Mouse (Mus musculus) neural tube, embryonic 13.5 days (tissue): ENCODE data around the gene Hkdc1. TPM values are rescaled to one million over a fixed set of nuclear protein-coding genes. Genes with fewer than 3 reads are reported as not detected.
"Not testable (repeated sequence)": the region's sequence is repeated elsewhere in the genome, so short reads cannot be mapped to it uniquely, and the experiment has no call there.

Experiments used
- ATAC-seq: fragments of 200-750 bp; cut with Nextera tagmentation; 2 replicates; pipeline ENCODE4 v1.8.0; 2017; ENCODE audit warnings: low read depth, mild to moderate bottlenecking, moderate TSS enrichment, moderate library complexity
- H3K27ac ChIP-seq: fragments of 300-500 bp; sonication (generic); replicated peaks from 2 replicates; pipeline ENCODE4 v1.5.1; 2015; ENCODE audit warnings: moderate library complexity, mild to moderate bottlenecking, inconsistent platforms
- H3K27me3 ChIP-seq: fragments of 300-500 bp; sonication (generic); 2 replicates; pipeline ENCODE4 v1.6.1; 2015; ENCODE audit warnings: mild to moderate bottlenecking, inconsistent platforms
- H3K36me3 ChIP-seq: fragments of 300-500 bp; sonication (generic); 2 replicates; pipeline ENCODE4 v1.6.1; 2015; ENCODE audit warnings: mild to moderate bottlenecking, inconsistent platforms
- H3K4me1 ChIP-seq: fragments of 300-500 bp; sonication (generic); replicated peaks from 2 replicates; pipeline ENCODE4 v1.6.1; 2015; ENCODE audit warnings: inconsistent platforms
- H3K4me2 ChIP-seq: fragments of 300-500 bp; sonication (generic); 2 replicates; pipeline ENCODE4 v1.6.1; 2015; ENCODE audit warnings: inconsistent platforms, mild to moderate bottlenecking, moderate library complexity
- H3K4me3 ChIP-seq: fragments of 300-500 bp; sonication (generic); 2 replicates; pipeline ENCODE4 v1.5.1; 2015; ENCODE audit warnings: mild to moderate bottlenecking, inconsistent platforms
- H3K9ac ChIP-seq: fragments of 300-500 bp; sonication (generic); 2 replicates; pipeline ENCODE4 v1.6.1; 2015; ENCODE audit warnings: moderate library complexity, mild to moderate bottlenecking, inconsistent platforms
- H3K9me3 ChIP-seq: fragments of 300-500 bp; sonication (generic); 2 replicates; pipeline ENCODE4 v1.6.1; 2016; ENCODE audit warnings: inconsistent platforms
- WGBS: fragments of 180-500 bp; shearing (Covaris S2); methylation state at CpG from one replicate; pipeline ENCODE4 v1.1.7; 2015; 5-methylcytosine and 5-hydroxymethylcytosine counted together
- polyA plus RNA-seq: library from polyadenylated mRNA; unstranded; fragments of >200 nt; fragmentation: Nextera tagmentation; extraction: Ambion mirVana; gene quantifications from 2 replicates; pipeline ENCODE4 v1.2.1, GENCODE M21; 2015

Hkdc1 gene
- 0.43 and 0.45 TPM in 2 replicates for polyA plus RNA-seq

- Histone ChIP-seq H3K4me3 (no peak within 1 kb of the TSS), H3K9me3 (no peaks in the 10 kb centered on the region), H3K27me3 (no peaks in the 10 kb centered on the region), H3K4me2 (no peak within 1 kb of the TSS), H3K27ac (no peak within 1 kb of the TSS), H3K9ac (no peak within 1 kb of the TSS), H3K36me3 (no peaks in the 10 kb centered on the region), H3K4me1 (no peaks in the 10 kb centered on the region)
- no peak for ATAC-seq
- 38% methylated on average over 15 of the region's 15 CpGs for WGBS
These were observed at the start of gene Hkdc1 for GRCm38 (mm10) chr10:62422255-62422654. Gene Hkdc1 (minus strand): TSS chr10:62422491.

DNA sequence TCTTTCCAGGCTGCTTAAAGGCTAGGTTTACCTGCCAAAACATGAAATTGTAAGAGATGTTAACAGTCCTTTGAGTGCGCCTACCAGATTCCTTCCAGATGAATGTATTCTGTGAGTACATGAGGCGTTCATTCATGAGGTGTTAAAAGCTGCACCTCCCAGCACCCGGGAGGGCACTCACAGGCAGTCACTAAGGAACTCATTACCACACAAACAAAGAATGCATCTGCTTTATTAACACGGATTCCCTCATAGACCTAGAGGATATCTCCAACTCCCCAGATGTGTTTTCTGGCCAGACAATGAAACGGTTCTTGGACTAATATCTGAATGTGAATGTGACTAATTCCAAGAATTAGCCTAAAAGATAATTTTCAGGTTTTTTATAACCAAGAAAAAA lies 48.8 kb upstream of the Hkdc1 start:
- Histone ChIP-seq H3K27me3 (no peaks in the 10 kb centered on the region), H3K9me3 (no peaks in the 10 kb centered on the region), H3K4me1 (no peaks in the 10 kb centered on the region), H3K36me3 (0 out of 2 replicates have a peak, but pooled peaks cover 3% of the 10 kb centered on the region), H3K27ac (0 out of 2 replicates have a peak overlapping the region, but pooled peaks have one; percentile 29), H3K4me3 (no peak overlapping the region), H3K4me2 (no peak overlapping the region), H3K9ac (no peak overlapping the region)
- WGBS: 42% methylated on average over 5 of the region's 5 CpGs
- peak; percentile 50; the same call in 1 of the 2 replicates for ATAC-seq

- Histone ChIP-seq H3K36me3 (no peaks in the 10 kb centered on the region), H3K4me1 (no peaks in the 10 kb centered on the region), H3K4me3 (no peak overlapping the region), H3K27me3 (no peaks in the 10 kb centered on the region), H3K9ac (no peak overlapping the region), H3K27ac (no peak overlapping the region), H3K4me2 (no peak overlapping the region), H3K9me3 (no peaks in the 10 kb centered on the region)
- no peak for ATAC-seq
- WGBS: 93% methylated on average over 4 of the region's 4 CpGs
These were observed 47.4 kb upstream of the Hkdc1 start for GRCm38 (mm10) chr10:62469736-62470135.

DNA sequence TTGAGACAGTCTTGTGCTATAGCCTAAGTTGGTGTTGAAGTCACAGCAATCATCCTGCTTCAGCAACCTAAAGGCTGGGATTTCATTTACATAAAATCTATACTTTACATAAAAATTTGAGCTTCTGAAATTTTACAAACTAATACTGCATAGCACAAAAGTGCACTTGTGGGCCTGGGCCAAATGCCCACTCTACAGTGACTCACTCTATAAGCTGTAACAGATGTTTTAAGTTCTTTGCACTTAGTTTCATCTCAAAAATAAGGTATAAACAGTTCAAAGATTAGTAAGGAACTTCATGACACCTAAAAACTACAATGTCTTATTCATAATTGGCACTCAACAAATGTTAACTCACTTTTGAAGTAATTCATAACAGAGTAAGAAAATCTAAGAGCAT lies 39.0 kb upstream of the Hkdc1 start:
- H3K36me3 ChIP-seq: peaks cover 62% of the 10 kb centered on the region
- H3K4me2 ChIP-seq: no peak overlapping the region
- no peak overlapping the region for H3K27ac ChIP-seq
- H3K9me3 ChIP-seq: no peaks in the 10 kb centered on the region
- H3K9ac ChIP-seq: no peak overlapping the region
- ATAC-seq: no peak
- H3K4me3 ChIP-seq: no peak overlapping the region
- no peaks in the 10 kb centered on the region for H3K27me3 ChIP-seq
- H3K4me1 ChIP-seq: no peaks in the 10 kb centered on the region

DNA sequence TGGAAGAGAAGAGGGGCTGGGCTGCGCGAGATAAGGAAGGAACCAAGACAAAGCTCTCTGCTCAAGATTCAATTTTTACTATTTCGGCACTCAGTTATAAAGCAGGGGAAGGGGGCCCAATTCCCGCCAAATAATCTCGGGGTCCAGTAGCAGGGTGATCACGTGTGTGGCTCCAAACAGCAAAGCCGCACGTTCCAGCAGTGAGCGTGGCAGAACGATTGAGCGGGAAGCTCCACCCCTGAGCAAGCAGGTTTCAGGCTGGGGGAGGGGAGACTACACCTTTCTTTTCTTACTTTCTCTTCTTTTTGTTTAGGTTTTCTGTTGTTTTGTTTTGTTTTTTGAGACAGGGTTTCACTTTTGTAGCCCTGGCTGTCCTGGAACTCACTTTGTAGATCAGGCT lies 29.7 kb upstream of the Hkdc1 start:
- WGBS: 73% methylated on average over 11 of the region's 11 CpGs
- ATAC-seq, H3K27ac ChIP-seq: not testable (repeated sequence)

GRCm38 (mm10) chr10:62450280-62450640 lies 28.0 kb upstream of the Hkdc1 start:
- 33% methylated on average over 18 of the region's 18 CpGs for WGBS
- peak overlapping the region; percentile 91 for H3K27ac ChIP-seq
- peak; percentile 19 for ATAC-seq

More for the DNA sequence above, 29.7 kb upstream of the Hkdc1 start:
- H3K4me1 ChIP-seq: peaks cover 21% of the 10 kb centered on the region
- not testable (repeated sequence) for H3K27me3 ChIP-seq, H3K9ac ChIP-seq, H3K9me3 ChIP-seq, H3K4me3 ChIP-seq, H3K4me2 ChIP-seq
- H3K36me3 ChIP-seq: peaks cover 27% of the 10 kb centered on the region

GRCm38 (mm10) chr10:62449364-62450279 lies 27.3 kb upstream of the Hkdc1 start, which contains the start of the genes 4930507D05Rik and Supv3l1:
Gene 4930507D05Rik (plus strand): TSS chr10:62449489.
Gene Supv3l1 (minus strand): TSS chr10:62449738.
- Histone ChIP-seq H3K9me3 (no peaks in the 10 kb centered on the region), H3K27me3 (no peaks in the 10 kb centered on the region), H3K27ac (peak within 1 kb of the TSS; percentile 91), H3K9ac (peak within 1 kb of the TSS; percentile 94), H3K4me1 (peaks cover 21% of the 10 kb centered on the region), H3K36me3 (peaks cover 31% of the 10 kb centered on the region), H3K4me3 (peak within 1 kb of the TSS; percentile 99), H3K4me2 (peak within 1 kb of the TSS; percentile 83)
- peak; percentile 92 for ATAC-seq
- WGBS: under 1% methylated on average over 66 of the region's 73 CpGs

More at GRCm38 (mm10) chr10:62450280-62450640, 28.0 kb upstream of the Hkdc1 start:
- Histone ChIP-seq H3K4me2 (peak overlapping the region; percentile 83), H3K4me1 (peaks cover 21% of the 10 kb centered on the region), H3K36me3 (peaks cover 28% of the 10 kb centered on the region), H3K4me3 (peak overlapping the region; percentile 99), H3K27me3 (no peaks in the 10 kb centered on the region), H3K9ac (peak overlapping the region; percentile 94), H3K9me3 (no peaks in the 10 kb centered on the region)

DNA sequence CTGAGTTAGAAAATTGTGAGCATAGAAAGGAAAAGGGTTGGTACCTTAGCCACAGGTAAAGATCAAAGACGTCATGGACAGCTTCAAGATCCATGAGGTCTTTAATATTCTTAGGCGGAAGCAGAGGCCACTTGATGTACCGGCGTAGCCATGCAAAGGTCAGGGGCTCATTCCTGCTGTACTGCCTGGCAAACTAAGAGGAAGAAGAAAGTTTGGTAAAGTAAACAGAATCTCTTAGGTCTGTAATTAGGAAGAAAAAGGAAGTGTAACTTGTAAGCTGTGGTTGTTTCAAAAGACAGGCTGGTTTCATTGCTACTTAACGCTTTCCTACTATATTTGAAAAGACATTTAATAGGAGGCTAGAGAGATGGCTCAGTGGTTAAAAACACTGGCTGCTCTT lies 8.1 kb upstream of the Hkdc1 start:
- Histone ChIP-seq H3K36me3 (peaks cover 76% of the 10 kb centered on the region), H3K27me3 (no peaks in the 10 kb centered on the region), H3K4me3 (no peak overlapping the region), H3K4me1 (no peaks in the 10 kb centered on the region), H3K9ac (no peak overlapping the region), H3K9me3 (no peaks in the 10 kb centered on the region), H3K4me2 (no peak overlapping the region), H3K27ac (no peak overlapping the region)
- no peak for ATAC-seq
- WGBS: 93% methylated on average over 5 of the region's 5 CpGs

GRCm38 (mm10) chr10:62425081-62425871 lies 3.0 kb upstream of the Hkdc1 start:
- ATAC-seq: peak; percentile 23; the same call in 1 of the 2 replicates

DNA sequence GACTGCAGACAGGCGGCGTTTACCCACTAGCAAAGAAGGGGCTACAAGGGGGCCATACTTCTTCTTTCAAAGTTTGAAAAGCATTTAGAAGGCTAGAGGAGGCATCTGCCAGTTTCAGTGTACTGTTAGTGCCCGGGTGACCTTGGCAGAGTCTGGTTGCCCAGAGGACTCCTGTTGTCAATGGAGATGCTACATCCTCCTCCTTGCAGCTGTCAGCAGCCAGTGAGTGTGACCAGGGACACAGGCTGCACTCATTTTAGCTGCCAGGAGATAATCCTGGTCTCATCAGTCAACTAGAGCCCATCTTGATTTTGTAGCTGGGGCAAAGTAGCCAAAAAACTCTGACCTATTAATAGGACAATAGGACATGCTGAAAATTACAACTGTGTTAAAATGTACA lies 1.2 kb downstream of the Hkdc1 start:
- H3K27me3 ChIP-seq: no peaks in the 10 kb centered on the region
- no peak overlapping the region for H3K27ac ChIP-seq
- H3K4me1 ChIP-seq: no peaks in the 10 kb centered on the region
- WGBS: 80% methylated on average over 3 of the region's 3 CpGs
- ATAC-seq: no peak
- no peak overlapping the region for H3K4me2 ChIP-seq
- no peaks in the 10 kb centered on the region for H3K9me3 ChIP-seq
- H3K36me3 ChIP-seq: no peaks in the 10 kb centered on the region
- H3K4me3 ChIP-seq: no peak overlapping the region
- no peak overlapping the region for H3K9ac ChIP-seq

More at GRCm38 (mm10) chr10:62425081-62425871, 3.0 kb upstream of the Hkdc1 start:
- H3K9me3 ChIP-seq: no peaks in the 10 kb centered on the region
- H3K4me3 ChIP-seq: no peak overlapping the region
- 55% methylated on average over 9 of the region's 9 CpGs for WGBS
- H3K27me3 ChIP-seq: no peaks in the 10 kb centered on the region
- no peaks in the 10 kb centered on the region for H3K4me1 ChIP-seq
- H3K9ac ChIP-seq: no peak overlapping the region
- H3K36me3 ChIP-seq: peaks cover 27% of the 10 kb centered on the region
- no peak overlapping the region for H3K4me2 ChIP-seq
- H3K27ac ChIP-seq: no peak overlapping the region

GRCm38 (mm10) chr10:62420399-62420798 lies 1.9 kb downstream of the Hkdc1 start:
- no peak overlapping the region for H3K27ac ChIP-seq
- no peak for ATAC-seq
- no peak overlapping the region for H3K4me2 ChIP-seq
- no peaks in the 10 kb centered on the region for H3K9me3 ChIP-seq
- no peaks in the 10 kb centered on the region for H3K36me3 ChIP-seq
- H3K9ac ChIP-seq: no peak overlapping the region
- WGBS: 70% methylated on average over 6 of the region's 6 CpGs
- H3K4me1 ChIP-seq: no peaks in the 10 kb centered on the region
- no peak overlapping the region for H3K4me3 ChIP-seq
- no peaks in the 10 kb centered on the region for H3K27me3 ChIP-seq

DNA sequence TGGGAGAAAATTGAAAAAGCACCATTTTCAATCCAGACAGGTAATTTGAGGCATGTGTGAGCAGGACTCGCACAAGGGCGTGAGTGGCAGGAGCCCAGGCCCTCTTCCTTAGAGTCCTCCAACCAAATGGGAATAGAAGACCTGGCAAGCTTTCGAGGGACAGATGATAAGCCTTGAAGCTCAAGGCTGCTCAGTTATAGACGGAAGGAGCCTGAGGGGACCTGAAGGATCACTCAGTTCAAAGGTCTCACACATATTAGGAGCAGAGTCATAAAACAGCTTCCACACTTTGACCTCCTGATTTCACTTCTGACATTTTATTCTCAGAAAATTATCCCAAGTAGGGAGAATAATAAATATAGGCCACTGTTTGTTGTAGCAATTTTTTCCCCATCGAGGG lies 2.9 kb downstream of the Hkdc1 start:
- Histone ChIP-seq H3K4me3 (no peak overlapping the region), H3K9me3 (no peaks in the 10 kb centered on the region), H3K4me1 (no peaks in the 10 kb centered on the region), H3K27me3 (no peaks in the 10 kb centered on the region), H3K36me3 (no peaks in the 10 kb centered on the region), H3K27ac (no peak overlapping the region), H3K4me2 (no peak overlapping the region), H3K9ac (no peak overlapping the region)
- no peak for ATAC-seq
- 84% methylated on average over 5 of the region's 5 CpGs for WGBS
